Mouse (Mus musculus) heart, adult 8-10 months (tissue): ENCODE measurements around the gene Kcnb1. TPM values are rescaled to one million over a fixed set of nuclear protein-coding genes. Genes with fewer than 3 reads are reported as not detected.

Source experiments
- DNase-seq: peaks from one replicate; pipeline ENCODE4 v3.0.0; 2022; ENCODE audit warnings: low spot score
- total RNA-seq, 4 experiments: library from RNA; stranded (reverse); gene quantifications; 2 replicates each; pipeline ENCODE4 v1.2.4; 2022

Kcnb1 gene
- total RNA-seq, 4 experiments from 2014 or later: 33.9 to 43.8 (median 38.8) TPM

- DNase-seq: no peak
These were observed 110.3 kb downstream of the Kcnb1 start for GRCm38 (mm10) chr2:167079535-167080257.

- DNase-seq: no peak
These were observed 110.9 kb downstream of the Kcnb1 start for GRCm38 (mm10) chr2:167078931-167079495.

DNA sequence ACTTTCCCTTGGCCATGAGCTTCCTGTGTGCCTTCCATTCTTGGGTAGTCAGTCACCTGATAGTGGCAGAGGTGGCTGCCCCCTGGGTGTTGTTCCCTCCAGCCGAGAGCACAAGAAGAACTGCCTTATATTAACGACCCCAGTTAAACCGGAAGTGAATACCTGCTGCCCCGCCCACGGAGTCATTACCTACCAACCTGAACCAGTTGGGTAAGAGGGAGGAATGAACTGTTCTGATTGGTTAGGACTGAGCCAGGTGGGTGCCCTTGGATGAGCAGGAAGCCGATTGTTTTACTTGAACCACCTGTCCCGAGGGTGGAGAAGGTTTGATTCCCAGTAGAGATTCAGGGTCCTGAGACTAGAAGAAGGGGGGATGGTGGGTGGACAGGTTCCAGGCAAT is 111.5 kb downstream of the Kcnb1 start:
- no peak for DNase-seq

- no peak for DNase-seq
These were observed 112.6 kb downstream of the Kcnb1 start for GRCm38 (mm10) chr2:167077199-167077962.

DNA sequence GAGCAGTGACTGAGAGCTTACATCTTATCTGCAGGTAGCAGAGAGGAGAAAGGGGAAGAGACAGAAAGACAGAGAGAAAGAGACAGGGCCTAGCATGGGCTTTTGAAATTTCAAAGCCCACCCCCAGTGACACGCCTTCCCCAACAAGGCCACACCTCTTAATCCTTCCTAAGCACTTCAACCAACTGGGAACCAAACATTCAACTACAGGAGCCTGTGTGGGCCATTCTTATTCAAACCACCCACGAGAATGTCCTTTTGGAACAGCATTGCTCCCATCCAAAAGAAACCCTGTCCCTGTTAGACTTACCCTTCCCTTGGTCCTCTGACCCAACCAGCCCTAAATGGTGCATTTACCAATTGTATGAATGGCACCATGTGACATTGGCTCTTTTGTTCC is 113.2 kb downstream of the Kcnb1 start:
- DNase-seq: no peak

GRCm38 (mm10) chr2:167076352-167076751 is 113.6 kb downstream of the Kcnb1 start:
- no peak for DNase-seq

DNA sequence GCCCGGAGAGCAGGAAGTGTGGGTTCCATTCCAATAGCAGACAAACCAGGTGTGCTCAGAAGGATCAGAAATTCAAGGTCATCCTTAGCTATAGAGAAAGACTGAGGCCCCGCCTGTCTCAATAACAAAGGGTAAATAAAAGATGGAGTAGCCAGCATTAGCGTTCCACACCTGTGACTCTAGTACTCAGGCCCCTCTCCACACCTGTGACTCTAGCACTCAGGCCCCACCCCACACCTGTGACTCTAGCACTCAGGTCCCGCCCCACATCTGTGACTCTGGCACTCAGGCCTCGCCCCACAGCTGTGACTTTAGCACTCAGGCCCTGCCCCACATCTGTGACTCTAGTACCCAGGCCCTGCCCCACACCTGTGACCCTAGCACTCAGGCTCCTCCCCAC is 115.4 kb downstream of the Kcnb1 start:
- DNase-seq: no peak

DNA sequence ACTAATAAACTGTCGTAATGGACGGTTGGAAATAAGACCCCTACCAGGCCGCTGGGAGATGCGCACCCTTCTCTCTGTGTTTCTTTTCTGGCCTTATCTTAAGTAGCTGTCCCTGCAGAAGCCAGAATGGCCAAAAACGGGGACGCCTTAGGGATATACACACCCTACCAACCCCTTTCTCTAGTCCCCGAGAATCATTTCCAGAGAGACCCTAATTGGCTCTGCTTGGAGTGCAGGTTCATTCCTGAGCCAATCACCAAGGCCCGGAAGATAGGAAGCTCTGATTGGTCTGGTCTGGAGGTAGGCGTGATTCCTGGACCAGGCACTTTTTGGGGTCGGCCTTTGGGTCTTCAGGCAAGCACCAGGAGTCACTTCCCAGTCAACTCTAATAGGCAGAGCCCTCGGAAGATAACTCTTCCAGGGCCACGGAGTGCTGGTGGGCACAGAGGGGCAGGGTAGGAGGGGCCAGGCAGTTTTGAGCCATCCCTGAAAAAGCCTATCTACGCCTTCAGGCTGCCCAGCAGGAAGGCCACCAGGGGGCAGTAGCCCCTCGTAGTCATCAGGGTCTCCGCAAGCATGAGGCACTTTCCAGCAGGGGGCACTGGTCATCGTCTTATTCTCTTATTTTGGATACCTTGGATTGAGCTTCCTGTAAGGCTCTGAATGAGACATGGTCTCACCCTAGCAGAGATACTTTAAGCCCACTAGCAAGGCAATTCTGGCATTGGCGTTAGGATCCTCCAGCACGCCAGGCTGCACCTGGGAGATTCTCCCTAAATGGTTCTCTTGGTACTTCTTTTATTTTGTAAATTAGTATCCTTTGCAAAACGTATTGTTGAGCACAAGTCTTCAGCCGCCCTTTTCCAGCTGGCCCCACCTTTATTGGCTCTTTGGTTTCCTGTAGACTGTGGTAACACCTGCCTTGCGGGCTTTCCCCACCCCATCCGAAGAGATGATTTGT is 118.0 kb downstream of the Kcnb1 start:
- DNase-seq: peak; percentile 95

DNA sequence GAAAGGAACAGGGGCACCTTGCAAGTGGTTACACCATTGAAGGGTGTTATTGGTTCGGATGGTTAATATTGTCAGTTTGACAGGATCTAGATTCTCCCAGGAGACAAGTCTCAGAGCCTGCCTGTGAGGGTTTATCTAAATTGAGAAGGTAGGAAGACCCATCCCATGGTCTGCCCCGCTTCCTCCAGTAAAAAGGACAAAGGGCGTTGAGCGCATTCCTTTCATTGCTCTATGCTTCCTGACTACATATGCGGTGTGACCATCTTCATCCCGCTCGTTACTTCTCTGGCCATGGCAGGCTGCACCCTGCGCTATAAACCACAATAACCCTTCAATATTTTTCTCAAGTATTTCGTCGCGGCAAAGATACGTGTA is 118.7 kb downstream of the Kcnb1 start:
- no peak for DNase-seq

GRCm38 (mm10) chr2:167070341-167070740 is 119.6 kb downstream of the Kcnb1 start:
- DNase-seq: no peak

DNA sequence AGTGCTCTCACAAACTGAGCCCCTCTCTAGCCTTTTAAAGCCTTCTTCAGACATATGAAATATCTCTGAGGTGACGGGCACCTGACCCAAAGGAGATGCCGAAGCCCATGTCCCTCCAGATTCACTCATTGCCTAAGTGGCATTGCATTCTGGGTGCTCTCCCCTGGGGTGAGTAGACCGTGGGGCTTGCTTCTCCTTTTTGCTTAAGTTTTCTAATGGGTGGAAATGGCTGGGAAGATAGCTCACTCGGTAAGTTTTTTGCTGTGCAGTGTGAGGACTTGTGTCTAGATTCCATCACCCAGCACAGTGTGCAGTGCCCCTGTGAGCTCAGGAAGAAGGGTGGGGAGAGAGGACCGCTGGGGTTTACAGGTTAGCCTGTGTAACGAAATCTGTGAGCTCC is 122.4 kb downstream of the Kcnb1 start:
- no peak for DNase-seq

DNA sequence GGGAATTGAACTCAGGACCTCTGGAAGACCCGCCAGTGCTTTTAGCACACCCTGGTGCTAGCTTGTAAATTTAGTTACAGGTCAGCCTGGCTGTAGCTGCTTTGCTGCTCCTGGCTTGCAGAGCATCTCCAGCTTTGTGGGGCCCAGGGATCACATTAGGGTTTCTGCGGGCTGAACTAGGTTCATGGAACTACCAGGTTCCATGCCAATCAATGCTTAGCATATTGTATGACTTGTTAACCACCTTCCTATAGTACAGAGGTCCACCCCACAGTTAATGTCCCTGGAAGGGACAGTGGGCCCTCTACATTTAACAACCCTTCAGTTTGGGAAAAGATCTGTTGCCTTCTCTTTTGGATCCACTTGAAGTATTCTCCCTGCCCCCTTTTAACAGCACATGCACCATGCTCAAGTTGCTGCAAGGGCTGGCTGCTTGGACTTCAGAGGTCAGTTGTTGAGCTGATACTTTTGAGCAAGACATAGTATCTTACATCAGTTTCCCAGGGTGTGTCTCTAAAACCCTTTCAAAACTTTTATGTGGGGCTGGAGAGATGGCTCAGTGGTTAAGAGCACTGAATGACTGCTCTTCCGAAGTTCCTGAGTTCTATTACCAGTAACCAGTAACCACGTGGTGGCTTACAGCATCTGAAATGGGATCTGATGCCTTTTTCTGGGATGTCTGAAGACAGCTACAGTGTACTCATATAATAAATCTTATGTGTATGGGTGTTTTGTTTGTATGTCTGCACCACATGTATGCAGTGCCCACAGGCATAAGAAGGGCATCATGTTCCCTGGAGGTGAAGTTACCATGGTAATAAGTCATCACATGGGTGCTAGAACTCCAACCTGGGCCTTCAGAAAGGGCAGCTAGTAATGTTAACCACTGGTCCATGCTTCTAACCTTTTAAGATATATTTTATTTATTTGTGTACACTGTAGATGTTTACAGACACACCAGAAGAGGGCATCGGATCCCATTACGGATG is 123.1 kb downstream of the Kcnb1 start:
- no peak for DNase-seq

- DNase-seq: no peak
These were observed 123.9 kb downstream of the Kcnb1 start for GRCm38 (mm10) chr2:167066031-167066430.

DNA sequence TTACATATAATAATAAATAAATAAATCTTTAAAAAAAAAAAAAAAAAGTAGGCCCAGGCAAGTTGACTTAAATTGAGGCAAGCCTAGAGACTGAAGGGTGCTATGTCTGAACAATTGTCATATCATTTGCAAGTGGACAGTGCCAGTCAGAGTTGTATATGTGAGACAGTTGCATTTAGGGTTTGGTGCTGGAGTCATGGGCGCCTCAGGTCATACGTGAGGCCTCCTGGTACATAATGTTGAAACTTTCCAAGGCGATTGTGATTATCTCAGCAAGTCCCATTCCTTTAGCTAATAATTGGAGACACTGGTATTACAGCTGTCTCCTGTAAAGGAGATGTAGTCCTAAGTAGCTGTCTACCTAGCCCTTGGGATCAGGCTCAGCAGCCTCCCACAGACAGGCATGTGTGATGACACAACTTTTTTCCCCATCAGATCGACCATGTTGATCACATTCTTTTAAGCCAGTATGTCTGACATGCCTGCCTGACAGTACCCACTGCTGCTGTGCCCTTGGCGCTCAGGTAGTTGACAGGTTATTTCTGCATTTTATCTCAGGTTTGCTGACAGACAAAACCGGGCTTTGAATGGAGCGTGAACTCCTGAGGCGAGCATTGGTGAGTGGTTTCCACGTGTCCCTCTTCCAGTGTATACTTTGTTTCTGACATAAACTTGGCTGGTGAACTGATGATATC is 125.2 kb downstream of the Kcnb1 start:
- no peak for DNase-seq

GRCm38 (mm10) chr2:167063906-167064496 is 126.0 kb downstream of the Kcnb1 start:
- DNase-seq: no peak

GRCm38 (mm10) chr2:167062965-167063880 is 126.7 kb downstream of the Kcnb1 start, which contains the start of gene Znfx1:
TSS of gene Znfx1 (minus strand) at chr2:167063015.
- DNase-seq: peak; percentile 95

- DNase-seq: peak; percentile 93
These were observed 127.5 kb downstream of the Kcnb1 start for GRCm38 (mm10) chr2:167062497-167062911.

DNA sequence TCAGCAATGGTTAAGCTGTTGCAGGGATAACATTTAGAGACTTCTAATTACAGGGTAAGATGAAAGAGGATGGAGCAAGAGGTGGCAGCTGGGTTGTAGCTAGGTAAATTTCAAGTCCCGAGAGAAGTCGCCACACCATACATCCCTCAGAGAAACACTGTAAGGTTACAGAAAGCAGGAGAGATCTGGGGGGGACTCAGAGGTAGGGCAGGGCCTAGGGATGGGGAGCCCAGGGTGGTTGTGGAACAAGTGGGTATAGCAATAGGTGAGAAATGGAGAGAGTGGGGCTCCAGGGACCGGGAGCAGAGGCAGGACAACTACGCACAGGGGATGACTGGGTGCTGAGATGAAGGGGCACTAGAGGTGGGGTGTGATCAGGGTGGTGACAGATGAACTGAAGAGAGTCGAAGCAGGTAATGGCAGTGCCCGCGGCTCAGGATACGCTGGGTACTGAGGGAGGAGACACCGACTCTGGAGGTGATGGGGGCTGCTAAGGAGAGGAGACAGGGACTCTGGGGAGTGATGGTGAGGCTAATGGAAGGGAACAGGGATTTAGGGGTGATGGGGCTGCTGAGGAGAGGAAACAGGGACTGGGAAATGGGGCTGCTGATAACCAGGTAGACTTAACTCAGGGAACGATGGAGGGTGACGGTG is 128.4 kb downstream of the Kcnb1 start:
- no peak for DNase-seq
